Mouse (Mus musculus) erythroblast, adult 5-6 weeks (primary cell): ENCODE results near the gene Prrc2b. TPM values are rescaled to one million over a fixed set of nuclear protein-coding genes. Genes with fewer than 3 reads are reported as not detected.

Source experiments
- ATAC-seq: replicated peaks from 2 replicates; pipeline ENCODE4 v1.8.0; 2016; ENCODE audit warnings: moderate number of reproducible peaks, mild to moderate bottlenecking, moderate TSS enrichment, inconsistent platforms; ENCODE audit not compliant: poor library complexity, low FRiP score, severe bottlenecking
- total RNA-seq, 2 experiments: library from RNA; stranded (forward) in 1 of 2; stranded (reverse) in 1 of 2; fragments of 150-400 nt in 1 of 2; fragments of 200-764, 138-1000 nt in 1 of 2; gene quantifications; 2 replicates each; pipeline versions ENCODE4 v1.2.3 to v1.2.4; 2015 to 2017; ENCODE audit warnings: low replicate concordance in 2 of 2

Prrc2b gene
- total RNA-seq, 2 experiments from 2014 or later, result 10.8 to 12.3 TPM

- ATAC-seq, result no peak
These were observed 66.8 kb downstream of the Prrc2b start for GRCm38 (mm10) chr2:32217656-32218055.

GRCm38 (mm10) chr2:32218113-32218512 lies 67.2 kb downstream of the Prrc2b start:
- no peak for ATAC-seq

GRCm38 (mm10) chr2:32218541-32219334 lies 67.9 kb downstream of the Prrc2b start:
- no peak for ATAC-seq

GRCm38 (mm10) chr2:32219501-32219900 lies 68.6 kb downstream of the Prrc2b start:
- no peak for ATAC-seq

- no peak for ATAC-seq
These were observed 69.1 kb downstream of the Prrc2b start for GRCm38 (mm10) chr2:32220021-32220420.

GRCm38 (mm10) chr2:32220969-32221368 lies 70.1 kb downstream of the Prrc2b start:
- ATAC-seq, result no peak

GRCm38 (mm10) chr2:32221577-32221976 lies 70.7 kb downstream of the Prrc2b start:
- no peak for ATAC-seq

GRCm38 (mm10) chr2:32222057-32222456 lies 71.2 kb downstream of the Prrc2b start:
- no peak for ATAC-seq

GRCm38 (mm10) chr2:32235433-32235832 lies 84.6 kb downstream of the Prrc2b start:
- ATAC-seq, result no peak

- peak; percentile 89 for ATAC-seq
These were observed 85.2 kb downstream of the Prrc2b start, which contains the start of gene Pomt1 for GRCm38 (mm10) chr2:32235886-32236759. Gene Pomt1 (plus strand): TSS chr2:32236590.

- peak; percentile 71 for ATAC-seq
These were observed 86.0 kb downstream of the Prrc2b start for GRCm38 (mm10) chr2:32236760-32237487.

GRCm38 (mm10) chr2:32237571-32237970 lies 86.7 kb downstream of the Prrc2b start:
- no peak for ATAC-seq

GRCm38 (mm10) chr2:32238708-32239435 lies 88.0 kb downstream of the Prrc2b start:
- ATAC-seq, result no peak

- no peak for ATAC-seq
These were observed 89.7 kb downstream of the Prrc2b start for GRCm38 (mm10) chr2:32240591-32240990.

- ATAC-seq, result no peak
These were observed 92.1 kb downstream of the Prrc2b start for GRCm38 (mm10) chr2:32242986-32243385.

GRCm38 (mm10) chr2:32246741-32247140 lies 95.9 kb downstream of the Prrc2b start:
- no peak for ATAC-seq

- no peak for ATAC-seq
These were observed 97.8 kb downstream of the Prrc2b start for GRCm38 (mm10) chr2:32248377-32249361.

GRCm38 (mm10) chr2:32251791-32252527 lies 101.1 kb downstream of the Prrc2b start:
- no peak for ATAC-seq
